Mouse (Mus musculus) ES-Bruce4 (cell line): ENCODE measurements at regions not wholly inside any gene's neighbourhood (a gene's known extent, or its start where the extent isn't known, plus 50 kb on each side); places are given as distances from the start of the nearest gene placed in this dataset.

ENCODE experiments used
- CTCF ChIP-seq: IDR thresholded peaks from one replicate; pipeline ENCODE4 v1.8.1; 2011; ENCODE audit warnings: low read depth, low read length
- POLR2A ChIP-seq: IDR thresholded peaks from one replicate; pipeline ENCODE4 v1.8.1; 2011; ENCODE audit warnings: low read length; ENCODE audit not compliant: insufficient read depth

- TF ChIP-seq CTCF (no peak), POLR2A (no peak)
Observed at GRCm38 (mm10) chr19:28190250-28190649, 179.3 kb upstream of the Rfx3 start.
